Mouse (Mus musculus) lung, postnatal 0 days (tissue): ENCODE measurements at regions not wholly inside any gene's neighbourhood (a gene's known extent, or its start where the extent isn't known, plus 50 kb on each side); places are given as distances from the start of the nearest gene placed in this dataset.

ENCODE experiments used
- ATAC-seq: fragments of 200-750 bp; cut with Nextera tagmentation; 2 replicates; pipeline ENCODE4 v1.8.0; 2017; ENCODE audit warnings: moderate library complexity
- DNase-seq: peaks from one replicate; pipeline ENCODE4 v3.0.0-alpha.2; 2016; ENCODE audit warnings: low spot score
- H3K27ac ChIP-seq: fragments of 300-500 bp; sonication (generic); 2 replicates; pipeline ENCODE4 v1.5.1; 2014; ENCODE audit warnings: antibody characterized with exemption, mild to moderate bottlenecking, low read length, mixed read lengths
- H3K27me3 ChIP-seq: fragments of 300-500 bp; sonication (generic); replicated peaks from 2 replicates; pipeline ENCODE4 v1.6.1; 2014; ENCODE audit warnings: low read length, mixed read lengths; ENCODE audit not compliant: insufficient read depth
- H3K36me3 ChIP-seq: fragments of 300-500 bp; sonication (generic); 2 replicates; pipeline ENCODE4 v1.6.1; 2014; ENCODE audit warnings: low read length, mixed read lengths; ENCODE audit not compliant: insufficient read depth
- H3K4me1 ChIP-seq: fragments of 300-500 bp; sonication (generic); 2 replicates; pipeline ENCODE4 v1.6.1; 2014; ENCODE audit warnings: antibody characterized with exemption, low read depth, low read length, mixed read lengths; ENCODE audit not compliant: insufficient read depth
- H3K4me2 ChIP-seq: fragments of 300-500 bp; sonication (generic); replicated peaks from 2 replicates; pipeline ENCODE4 v1.6.1; 2014; ENCODE audit warnings: low read depth, mild to moderate bottlenecking, low read length, moderate library complexity, mixed read lengths
- H3K4me3 ChIP-seq: fragments of 300-500 bp; sonication (generic); 2 replicates; pipeline ENCODE4 v1.5.1; 2014; ENCODE audit warnings: low read depth, low read length
- H3K9ac ChIP-seq: fragments of 300-500 bp; sonication (generic); replicated peaks from 2 replicates; pipeline ENCODE4 v1.6.1; 2014; ENCODE audit warnings: low read depth, mild to moderate bottlenecking
- H3K9me3 ChIP-seq: fragments of 300-500 bp; sonication (generic); 2 replicates; pipeline ENCODE4 v1.6.1; 2016; ENCODE audit warnings: low read length, mixed read lengths
- CTCF ChIP-seq: IDR thresholded peaks from 2 replicates; pipeline ENCODE4 v1.5.1; 2016; ENCODE audit warnings: antibody characterized with exemption, mild to moderate bottlenecking
- EP300 ChIP-seq: IDR thresholded peaks from 2 replicates; pipeline ENCODE4 v1.6.1; 2016; ENCODE audit warnings: antibody characterized with exemption, mild to moderate bottlenecking, control low read depth
- WGBS: fragments of 180-500 bp; shearing (Covaris S2); extraction: QIAGEN DNeasy Blood & Tissue Kit; methylation state at CpG from one replicate; pipeline ENCODE4 v1.1.7; 2014; 5-methylcytosine and 5-hydroxymethylcytosine counted together

GRCm38 (mm10) chr12:74657036-74657648, 340.9 kb upstream of the Gm11042 start:
- Histone ChIP-seq H3K36me3 (no peaks in the 10 kb centered on the region), H3K4me3 (no peak overlapping the region), H3K9ac (no peak overlapping the region), H3K27me3 (no peaks in the 10 kb centered on the region), H3K4me1 (no peaks in the 10 kb centered on the region), H3K27ac (no peak overlapping the region), H3K9me3 (no peaks in the 10 kb centered on the region), H3K4me2 (no peak overlapping the region)
- 59% methylated on average over 2 of the region's 2 CpGs for WGBS
- no peak for TF ChIP-seq EP300
- no peak for TF ChIP-seq CTCF
- DNase-seq (no peak), ATAC-seq (no peak)

GRCm38 (mm10) chr12:74651256-74651655, 335.1 kb upstream of the Gm11042 start:
- ATAC-seq (no peak), DNase-seq (no peak)
- H3K4me3 ChIP-seq, result no peak overlapping the region
- H3K4me2 ChIP-seq, result no peak overlapping the region
- H3K4me1 ChIP-seq, result no peaks in the 10 kb centered on the region
- TF ChIP-seq EP300 (no peak), CTCF (no peak)
- H3K9ac ChIP-seq, result no peak overlapping the region
- no peak overlapping the region for H3K27ac ChIP-seq
- no peaks in the 10 kb centered on the region for H3K36me3 ChIP-seq
- 53% methylated on average over 1 of the region's 1 CpGs for WGBS
- H3K27me3 ChIP-seq, result no peaks in the 10 kb centered on the region
- no peaks in the 10 kb centered on the region for H3K9me3 ChIP-seq

- ATAC-seq (no peak), DNase-seq (no peak)
- H3K4me1 ChIP-seq, result no peaks in the 10 kb centered on the region
- no peak overlapping the region for H3K27ac ChIP-seq
- no peaks in the 10 kb centered on the region for H3K36me3 ChIP-seq
- TF ChIP-seq EP300 (no peak), CTCF (no peak)
- H3K9me3 ChIP-seq, result no peaks in the 10 kb centered on the region
- no peak overlapping the region for H3K4me2 ChIP-seq
- 72% methylated on average over 2 of the region's 2 CpGs for WGBS
- no peak overlapping the region for H3K9ac ChIP-seq
- no peaks in the 10 kb centered on the region for H3K27me3 ChIP-seq
- H3K4me3 ChIP-seq, result no peak overlapping the region
These were observed 316.6 kb upstream of the Gm11042 start for GRCm38 (mm10) chr12:74632827-74633226.

- TF ChIP-seq CTCF (no peak), EP300 (no peak)
- DNase-seq, result no peak
These were observed 279.0 kb upstream of the Gm11042 start for GRCm38 (mm10) chr12:74595208-74595607.

GRCm38 (mm10) chr12:74554599-74554998, 238.4 kb upstream of the Gm11042 start:
- H3K36me3 ChIP-seq, result no peaks in the 10 kb centered on the region
- H3K4me1 ChIP-seq, result no peaks in the 10 kb centered on the region
- TF ChIP-seq CTCF (no peak), EP300 (no peak)
- no peak overlapping the region for H3K9ac ChIP-seq
- no peaks in the 10 kb centered on the region for H3K9me3 ChIP-seq
- no peak overlapping the region for H3K27ac ChIP-seq
- no peaks in the 10 kb centered on the region for H3K27me3 ChIP-seq
- no peak overlapping the region for H3K4me2 ChIP-seq
- DNase-seq, result no peak
- 56% methylated on average over 2 of the region's 2 CpGs for WGBS
- no peak overlapping the region for H3K4me3 ChIP-seq
- no peak for ATAC-seq

More at GRCm38 (mm10) chr12:74595208-74595607, 279.0 kb upstream of the Gm11042 start:
- Histone ChIP-seq H3K9me3 (no peaks in the 10 kb centered on the region), H3K4me3 (no peak overlapping the region), H3K27ac (no peak overlapping the region), H3K9ac (no peak overlapping the region), H3K36me3 (no peaks in the 10 kb centered on the region), H3K4me2 (no peak overlapping the region), H3K4me1 (no peaks in the 10 kb centered on the region), H3K27me3 (no peaks in the 10 kb centered on the region)
- WGBS, result 51% methylated on average over 2 of the region's 2 CpGs
- no peak for ATAC-seq

- H3K4me3 ChIP-seq, result no peak overlapping the region
- no peak for ATAC-seq
- no peaks in the 10 kb centered on the region for H3K27me3 ChIP-seq
- no peaks in the 10 kb centered on the region for H3K4me1 ChIP-seq
- DNase-seq, result no peak
- TF ChIP-seq EP300, result no peak
- 73% methylated on average over 2 of the region's 2 CpGs for WGBS
- H3K27ac ChIP-seq, result no peak overlapping the region
- no peaks in the 10 kb centered on the region for H3K36me3 ChIP-seq
- H3K9me3 ChIP-seq, result no peaks in the 10 kb centered on the region
- no peak overlapping the region for H3K4me2 ChIP-seq
- H3K9ac ChIP-seq, result no peak overlapping the region
These were observed 228.0 kb upstream of the Gm11042 start for GRCm38 (mm10) chr12:74544172-74544571.

- no peaks in the 10 kb centered on the region; the same call in 1 of the 2 replicates for H3K4me1 ChIP-seq
- DNase-seq (no peak), ATAC-seq (no peak)
- TF ChIP-seq EP300, result no peak
- no peak for TF ChIP-seq CTCF
- 71% methylated on average over 2 of the region's 2 CpGs for WGBS
- no peaks in the 10 kb centered on the region for H3K27me3 ChIP-seq
- H3K4me3 ChIP-seq, result no peak overlapping the region
- no peaks in the 10 kb centered on the region for H3K9me3 ChIP-seq
- H3K4me2 ChIP-seq, result no peak overlapping the region
- no peaks in the 10 kb centered on the region for H3K36me3 ChIP-seq
- no peak overlapping the region for H3K9ac ChIP-seq
- H3K27ac ChIP-seq, result no peak overlapping the region
These were observed 218.7 kb upstream of the Gm11042 start for GRCm38 (mm10) chr12:74534882-74535281.
